In genomic region chr10:100138552-100138951, GRCm38 (mm10) we compare ENCODE assay signal across 26 mouse cellular contexts.
"Had no signal": no experiment of that assay in that cellular context is flagged by ENCODE, and none has a peak within 500 bp of the region (broad histone marks: within the 10 kb centered on the region; RNA-seq: fewer than 3 reads in every experiment).

No protein-coding gene starts in this region.

- DNase-seq: gastrocnemius, adult 2 months; gastrocnemius, postnatal 10 days; gastrocnemius, postnatal 25 days; heart, adult 18-20 months; heart, postnatal 10 days; heart, postnatal 4 days; kidney, adult 18-20 months; kidney, adult 8-10 months; kidney, postnatal 10 days; kidney, postnatal 25 days; kidney, postnatal 4 days; liver; liver, embryonic 13.5 days had no signal

- ATAC-seq: hindbrain, embryonic 16.5 days; inflammation-experienced regulatory T-cells, adult 6 months; intestine, embryonic 15.5 days; intestine, postnatal 0 days had no signal

- H3K4me3 ChIP-seq: gastrocnemius, adult 2 months; heart, embryonic 10.5 days; heart, embryonic 12.5 days; hindbrain, embryonic 10.5 days; hindbrain, embryonic 12.5 days; intestine, embryonic 15.5 days; layer of hippocampus, adult 2 months; left cerebral cortex, adult 2 months; limb, embryonic 10.5 days; limb, embryonic 12.5 days; liver, embryonic 13.5 days had no signal

- H3K4me2 ChIP-seq: heart, embryonic 12.5 days; hindbrain, embryonic 12.5 days; hindbrain, embryonic 14.5 days; intestine, embryonic 15.5 days; limb, embryonic 12.5 days; liver, embryonic 13.5 days had no signal

- H3K9ac ChIP-seq: heart, embryonic 12.5 days; hindbrain, embryonic 12.5 days; hindbrain, embryonic 14.5 days; intestine, embryonic 15.5 days; limb, embryonic 12.5 days; liver, embryonic 13.5 days had no signal

- H3K27ac ChIP-seq: gastrocnemius, adult 2 months; heart, embryonic 10.5 days; hindbrain, embryonic 10.5 days; hindbrain, embryonic 12.5 days; hindbrain, embryonic 14.5 days; intestine, embryonic 15.5 days; layer of hippocampus, adult 2 months; left cerebral cortex, adult 2 months; limb, embryonic 10.5 days; limb, embryonic 12.5 days; liver, embryonic 13.5 days had no signal

- H3K27me3 ChIP-seq: heart, embryonic 12.5 days; hindbrain, embryonic 12.5 days; intestine, embryonic 15.5 days; limb, embryonic 12.5 days; liver, embryonic 13.5 days had no signal

- H3K36me3 ChIP-seq: heart, embryonic 10.5 days; heart, embryonic 12.5 days; hindbrain, embryonic 10.5 days; hindbrain, embryonic 12.5 days; intestine, embryonic 15.5 days; limb, embryonic 10.5 days; limb, embryonic 12.5 days; liver, embryonic 13.5 days had no signal

- H3K9me3 ChIP-seq: heart, embryonic 10.5 days; heart, embryonic 12.5 days; hindbrain, embryonic 10.5 days; hindbrain, embryonic 12.5 days; intestine, embryonic 15.5 days; limb, embryonic 10.5 days; limb, embryonic 12.5 days; liver, embryonic 13.5 days had no signal

- H3K4me1 ChIP-seq: heart, embryonic 10.5 days; heart, embryonic 12.5 days; hindbrain, embryonic 10.5 days; hindbrain, embryonic 12.5 days; intestine, embryonic 15.5 days; limb, embryonic 10.5 days; limb, embryonic 12.5 days; liver, embryonic 13.5 days had no signal
